Mouse (Mus musculus) CH12.LX (cell line): ENCODE results near the gene Trip4. TPM values are rescaled to one million over a fixed set of nuclear protein-coding genes. Genes with fewer than 3 reads are reported as not detected.

Source experiments
- DNase-seq: peaks from one replicate; pipeline ENCODE4 v3.0.0-alpha.2; 2013; ENCODE audit errors: extremely low read depth
- H3K27ac ChIP-seq: 2 replicates; pipeline ENCODE4 v1.5.1; 2012; ENCODE audit warnings: low read depth, mild to moderate bottlenecking, control low read depth, moderate library complexity; ENCODE audit not compliant: insufficient read depth
- H3K27me3 ChIP-seq: replicated peaks from 2 replicates; pipeline ENCODE3; 2012; ENCODE audit warnings: inconsistent platforms
- H3K36me3 ChIP-seq, 2 experiments: replicated peaks in 1 of 2; 2 replicates each; pipeline versions ENCODE3 to v1.6.1; 2012; ENCODE audit warnings: inconsistent platforms in 1 of 2, low read length in 1 of 2, mild to moderate bottlenecking in 1 of 2, mixed read lengths in 1 of 2, moderate library complexity in 1 of 2; ENCODE audit not compliant: control insufficient read depth in 1 of 2, insufficient read depth in 1 of 2
- H3K4me1 ChIP-seq, 2 experiments: 2 replicates each; pipeline ENCODE4 v1.6.1; 2012; ENCODE audit warnings: inconsistent platforms in 1 of 2, moderate library complexity in 1 of 2; ENCODE audit not compliant: insufficient read depth in 2 of 2, control insufficient read depth in 1 of 2
- H3K4me2 ChIP-seq: 2 replicates; pipeline ENCODE4 v1.6.1; 2012; ENCODE audit warnings: low read depth, mild to moderate bottlenecking, control low read depth; ENCODE audit not compliant: poor library complexity, insufficient read depth, severe bottlenecking
- H3K4me3 ChIP-seq, 3 experiments: fragments of 150-350 bp in 1 of 3; sonication (generic) in 1 of 3; replicated peaks in 1 of 3; 2 replicates each; pipeline versions ENCODE3 to v1.5.1; 2011 to 2012; ENCODE audit warnings: low read depth in 2 of 3, low read length in 2 of 3, mild to moderate bottlenecking in 2 of 3, moderate library complexity in 2 of 3, control low read depth in 1 of 3, improper control_type of control experiment in 1 of 3, inconsistent platforms in 1 of 3, mixed read lengths in 1 of 3; ENCODE audit not compliant: poor library complexity in 1 of 3
- H3K79me2 ChIP-seq: replicated peaks from 2 replicates; pipeline ENCODE4 v1.6.1; 2012; ENCODE audit warnings: mild to moderate bottlenecking, moderate library complexity; ENCODE audit not compliant: control insufficient read depth, poor library complexity, insufficient read depth, severe bottlenecking; ENCODE audit errors: extremely low read depth
- H3K9ac ChIP-seq: 2 replicates; pipeline ENCODE4 v1.6.1; 2012; ENCODE audit warnings: low read depth, mild to moderate bottlenecking, control low read depth, moderate library complexity; ENCODE audit not compliant: insufficient read depth
- H3K9me3 ChIP-seq: replicated peaks from 2 replicates; pipeline ENCODE3; 2012; ENCODE audit warnings: low read length, inconsistent platforms, mixed read lengths
- CHD1 ChIP-seq: IDR thresholded peaks from 2 replicates; pipeline ENCODE4 v1.6.1; 2012; ENCODE audit warnings: low read depth, low read length, improper control_type of control experiment, inconsistent platforms
- CTCF ChIP-seq, 2 experiments: IDR thresholded peaks in 1 of 2; conservative IDR thresholded peaks in 1 of 2; 2 replicates each; pipeline ENCODE4 v1.5.1; 2011 to 2012; ENCODE audit warnings: low read depth in 2 of 2, low read length in 2 of 2, improper control_type of control experiment in 1 of 2, inconsistent platforms in 1 of 2, mild to moderate bottlenecking in 1 of 2, moderate library complexity in 1 of 2
- GABPA ChIP-seq: IDR thresholded peaks from 2 replicates; pipeline ENCODE4 v1.6.1; 2012; ENCODE audit warnings: low read depth, low read length, improper control_type of control experiment, inconsistent platforms; ENCODE audit not compliant: insufficient replicate concordance
- HCFC1 ChIP-seq: IDR thresholded peaks from 2 replicates; pipeline ENCODE4 v1.6.1; 2012; ENCODE audit warnings: low read depth, mild to moderate bottlenecking, inconsistent platforms, low read length, improper control_type of control experiment
- IRF4 ChIP-seq: IDR thresholded peaks from 2 replicates; pipeline ENCODE4 v1.6.1; 2014; ENCODE audit warnings: low read depth, mild to moderate bottlenecking, inconsistent platforms, low read length, improper control_type of control experiment
- KAT2A ChIP-seq: IDR thresholded peaks from 2 replicates; pipeline ENCODE4 v1.6.1; 2012; ENCODE audit warnings: low read length, improper control_type of control experiment, inconsistent platforms; ENCODE audit not compliant: insufficient replicate concordance
- MAFK ChIP-seq: IDR thresholded peaks from 2 replicates; pipeline ENCODE4 v1.6.1; 2011; ENCODE audit warnings: low read length, improper control_type of control experiment; ENCODE audit not compliant: insufficient replicate concordance
- MAX ChIP-seq: IDR thresholded peaks from 2 replicates; pipeline ENCODE4 v1.6.1; 2011; ENCODE audit warnings: low read length, improper control_type of control experiment
- MAZ ChIP-seq: IDR thresholded peaks from 2 replicates; pipeline ENCODE4 v1.6.1; 2012; ENCODE audit warnings: low read depth, mild to moderate bottlenecking, inconsistent platforms, low read length, improper control_type of control experiment, moderate library complexity
- MEF2A ChIP-seq: IDR thresholded peaks from 2 replicates; pipeline ENCODE4 v1.6.1; 2014; ENCODE audit warnings: low read depth, mild to moderate bottlenecking, inconsistent platforms, low read length, improper control_type of control experiment, borderline replicate concordance
- MXI1 ChIP-seq: IDR thresholded peaks from 2 replicates; pipeline ENCODE4 v1.6.1; 2011; ENCODE audit warnings: mild to moderate bottlenecking, low read depth, low read length, improper control_type of control experiment
- MYC ChIP-seq: IDR thresholded peaks from 2 replicates; pipeline ENCODE4 v1.6.1; 2011; ENCODE audit warnings: low read depth, mild to moderate bottlenecking, improper control_type of control experiment, low read length
- NELFE ChIP-seq: IDR thresholded peaks from 2 replicates; pipeline ENCODE4 v1.6.1; 2011; ENCODE audit warnings: low read depth, low read length, improper control_type of control experiment
- NRF1 ChIP-seq: IDR thresholded peaks from 2 replicates; pipeline ENCODE4 v1.6.1; 2014; ENCODE audit warnings: low read depth, mild to moderate bottlenecking, inconsistent platforms, low read length, improper control_type of control experiment, moderate library complexity
- PAX5 ChIP-seq: IDR thresholded peaks from 2 replicates; pipeline ENCODE4 v1.6.1; 2012; ENCODE audit warnings: low read length, inconsistent platforms, mixed read lengths
- POLR2A ChIP-seq: IDR thresholded peaks from 2 replicates; pipeline ENCODE4 v1.6.1; 2011; ENCODE audit warnings: low read depth, mild to moderate bottlenecking, improper control_type of control experiment, low read length
- POLR2AphosphoS2 ChIP-seq: IDR thresholded peaks from 2 replicates; pipeline ENCODE4 v1.6.1; 2011; ENCODE audit warnings: low read depth, low read length, improper control_type of control experiment
- RAD21 ChIP-seq: IDR thresholded peaks from 2 replicates; pipeline ENCODE4 v1.6.1; 2011; ENCODE audit warnings: low read depth, mild to moderate bottlenecking, low read length, improper control_type of control experiment, moderate library complexity
- RCOR1 ChIP-seq: conservative IDR thresholded peaks from 2 replicates; pipeline ENCODE4 v1.6.1; 2012; ENCODE audit warnings: low read depth, mild to moderate bottlenecking, inconsistent platforms, low read length, improper control_type of control experiment
- TCF12 ChIP-seq: IDR thresholded peaks from 2 replicates; pipeline ENCODE4 v1.6.1; 2014; ENCODE audit warnings: low read depth, mild to moderate bottlenecking, inconsistent platforms, low read length, improper control_type of control experiment
- UBTF ChIP-seq: IDR thresholded peaks from 2 replicates; pipeline ENCODE4 v1.6.1; 2012; ENCODE audit warnings: low read depth, mild to moderate bottlenecking, inconsistent platforms, low read length, improper control_type of control experiment, moderate library complexity
- USF2 ChIP-seq: conservative IDR thresholded peaks from 2 replicates; pipeline ENCODE4 v1.6.1; 2011; ENCODE audit warnings: low read depth, low read length, improper control_type of control experiment
- ZC3H11A ChIP-seq: IDR thresholded peaks from 2 replicates; pipeline ENCODE4 v1.6.1; 2012; ENCODE audit warnings: low read depth, mild to moderate bottlenecking, inconsistent platforms, low read length, improper control_type of control experiment
- ZKSCAN1 ChIP-seq: IDR thresholded peaks from 2 replicates; pipeline ENCODE4 v1.6.1; 2012; ENCODE audit warnings: low read depth, inconsistent platforms, low read length, improper control_type of control experiment, borderline replicate concordance
- ZMIZ1 ChIP-seq: IDR thresholded peaks from 2 replicates; pipeline ENCODE4 v1.6.1; 2012; ENCODE audit warnings: low read depth, mild to moderate bottlenecking, inconsistent platforms, low read length, improper control_type of control experiment
- dilution Hi-C: fragments of 300-500 bp; cut with MboI; formaldehyde crosslinking; loops from 2 replicates; pipeline ENCODE4 v1.14.3; 2020; ENCODE audit warnings: low sequenced_read_pairs; ENCODE audit not compliant: extremely low pct_unique_long_range_greater_than_20kb, extremely low pct_ligation_motif_present
- in situ Hi-C: fragments of 300-500 bp; cut with MboI; formaldehyde crosslinking; loops from 3 replicates; pipeline ENCODE4 v1.14.3; 2019; ENCODE audit warnings: low sequenced_read_pairs, low pct_ligation_motif_present, low pct_unique_long_range_greater_than_20kb, mixed read lengths
- polyA plus RNA-seq: library from polyadenylated mRNA; unstranded; fragments of >175 nt; gene quantifications from 2 replicates; pipeline ENCODE4 v1.2.1, GENCODE M21; 2012; ENCODE audit warnings: low read depth; ENCODE audit not compliant: insufficient read length
- total RNA-seq, 2 experiments: library from RNA; depleted of rRNA; stranded (reverse); fragments of 300-350 nt in 1 of 2; fragments of >200 nt in 1 of 2; gene quantifications; 2 replicates each; pipeline ENCODE4 v1.2.3; 2012 to 2014

The Trip4 gene
- total and polyA plus RNA-seq, 3 experiments = 12.0 to 15.4 (median 14.4) TPM

DNA sequence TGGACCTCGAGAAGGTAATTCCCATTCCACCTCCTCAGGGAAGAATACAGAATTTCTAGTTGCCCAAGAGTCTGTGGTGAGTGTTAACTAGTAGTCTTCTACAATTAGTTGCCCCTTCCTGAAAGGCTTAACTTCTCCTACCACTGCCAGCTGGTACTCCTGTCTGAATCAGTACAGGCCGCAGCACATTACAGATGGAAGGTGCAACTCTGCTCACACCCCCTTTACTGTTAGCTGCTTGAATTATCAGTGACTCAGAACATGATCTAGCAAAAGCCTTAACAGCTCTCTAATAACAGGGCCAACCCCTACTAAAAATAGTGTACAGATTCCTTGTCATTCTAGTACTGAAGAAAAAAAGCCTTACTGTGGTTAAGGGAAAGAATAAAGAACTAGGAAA, 112.9 kb downstream of the Trip4 start:
- Histone ChIP-seq H3K4me3 (no peak overlapping the region), H3K4me2 (no peak overlapping the region), H3K27ac (no peak overlapping the region), H3K36me3 (peaks cover 14 to 41% of the 10 kb centered on the region in 2 experiments), H3K4me1 (peaks cover 0 to 2% of the 10 kb centered on the region in 2 experiments; a peak in 2 of 4 replicates), H3K9ac (no peak overlapping the region), H3K79me2 (no peaks in the 10 kb centered on the region; the same call in 1 of the 2 replicates), H3K27me3 (no peaks in the 10 kb centered on the region), H3K9me3 (no peaks in the 10 kb centered on the region)
- DNase-seq = no peak
- dilution Hi-C loops = no loop called here
- TF ChIP-seq UBTF = no peak
- TF ChIP-seq ZMIZ1 = no peak
- TF ChIP-seq MEF2A = no peak
- TF ChIP-seq POLR2A = no peak
- TF ChIP-seq MAX = no peak
- TF ChIP-seq RCOR1 = no peak
- TF ChIP-seq MAFK = no peak
- no peak for TF ChIP-seq POLR2AphosphoS2
- no peak for TF ChIP-seq NELFE
- in situ Hi-C loops = no loop called here

DNA sequence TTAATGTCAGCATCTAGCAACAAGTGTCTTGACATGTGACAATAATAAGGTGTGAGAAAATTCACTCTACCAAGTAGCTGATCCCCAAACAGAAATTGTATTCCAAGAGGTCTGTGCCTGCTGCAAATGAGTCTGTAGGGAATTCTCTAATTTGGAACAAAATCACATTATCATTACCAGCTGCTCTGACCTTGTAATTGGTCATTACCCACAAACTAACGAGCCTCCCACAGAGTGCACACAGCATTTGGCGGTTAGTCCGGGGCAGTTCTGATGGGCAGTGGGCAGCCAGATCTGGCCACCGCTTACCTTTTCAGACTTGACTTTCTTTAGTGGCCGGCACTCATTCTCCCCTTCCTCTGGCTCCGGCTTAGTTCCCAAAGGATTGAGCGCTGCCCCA, 114.3 kb downstream of the Trip4 start:
- H3K27me3 ChIP-seq = no peaks in the 10 kb centered on the region
- H3K9ac ChIP-seq = no peak overlapping the region
- peaks cover 0 to 13% of the 10 kb centered on the region in 2 experiments; a peak in 2 of 4 replicates for H3K4me1 ChIP-seq
- dilution Hi-C loops = no loop called here
- no peak overlapping the region for H3K27ac ChIP-seq
- no peak overlapping the region for H3K4me2 ChIP-seq
- TF ChIP-seq CTCF (conservative IDR thresholded peaks at IDR 0.05 in 1 of 2, IDR thresholded peaks at IDR 0.05 in 1 of 2; ENCODE audit: low read depth in 2 of 2, low read length in 2 of 2) = no peak
- no peak for TF ChIP-seq POLR2A
- no peak for TF ChIP-seq NRF1
- no peak for TF ChIP-seq RCOR1
- no peak for TF ChIP-seq GABPA
- no peak for TF ChIP-seq MAFK
- no peak for TF ChIP-seq ZC3H11A
- TF ChIP-seq MYC = no peak
- no peaks in the 10 kb centered on the region for H3K9me3 ChIP-seq
- H3K79me2 ChIP-seq = peaks cover 6% of the 10 kb centered on the region
- DNase-seq = no peak
- peaks cover 14 to 45% of the 10 kb centered on the region in 2 experiments for H3K36me3 ChIP-seq
- no peak overlapping the region for H3K4me3 ChIP-seq
- in situ Hi-C loops = no loop called here

DNA sequence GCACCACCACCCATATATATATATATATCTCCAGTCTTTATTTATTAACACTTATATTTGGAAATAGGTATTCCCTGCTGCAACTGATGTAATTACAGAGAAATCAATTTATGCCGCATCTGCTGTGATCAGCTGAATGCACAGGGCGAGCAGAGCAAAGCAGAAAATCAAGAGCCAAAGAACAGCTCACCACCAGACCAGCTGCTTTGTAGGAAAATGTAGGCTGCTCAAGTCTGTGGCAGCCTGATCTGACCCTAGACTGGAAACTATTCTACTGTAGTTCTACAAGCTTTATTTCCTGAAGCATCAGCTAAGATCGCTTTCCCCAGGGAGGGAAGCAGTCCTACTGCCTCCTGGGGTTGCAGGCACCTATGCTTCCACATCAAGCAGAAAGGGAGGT, 115.1 kb downstream of the Trip4 start:
- H3K36me3 ChIP-seq = peaks cover 14 to 49% of the 10 kb centered on the region in 2 experiments
- no peaks in the 10 kb centered on the region for H3K27me3 ChIP-seq
- in situ Hi-C loops (no loop called here), dilution Hi-C loops (no loop called here)
- no peak overlapping the region for H3K27ac ChIP-seq
- H3K9ac ChIP-seq = no peak overlapping the region
- peaks cover 0 to 15% of the 10 kb centered on the region in 2 experiments; a peak in 2 of 4 replicates for H3K4me1 ChIP-seq
- DNase-seq = no peak
- H3K79me2 ChIP-seq = peaks cover 6% of the 10 kb centered on the region
- H3K4me3 ChIP-seq = no peak overlapping the region
- no peak overlapping the region for H3K4me2 ChIP-seq
- no peaks in the 10 kb centered on the region for H3K9me3 ChIP-seq
- TF ChIP-seq PAX5 (no peak), ZMIZ1 (no peak), USF2 (no peak), KAT2A (no peak), TCF12 (no peak), MAX (no peak), MAFK (no peak), CHD1 (no peak), CTCF (conservative IDR thresholded peaks at IDR 0.05 in 1 of 2, IDR thresholded peaks at IDR 0.05 in 1 of 2; ENCODE audit: low read depth in 2 of 2, low read length in 2 of 2) (no peak), MAZ (no peak), RAD21 (no peak), MEF2A (no peak), IRF4 (no peak), MXI1 (no peak), ZKSCAN1 (no peak), HCFC1 (no peak), POLR2AphosphoS2 (no peak)
